Mouse (Mus musculus) spleen, embryonic (tissue): ENCODE data around the gene Supt6.

Experiments used
- CTCF ChIA-PET: fragments of 350-600 bp; sonication (Branson Sonifier 250); formaldehyde crosslinking; loops from one replicate; lab custom pipeline; 2022; lab: Charles Lee

Gene Supt6

GRCm38 (mm10) chr11:78168541-78169468, 77.0 kb downstream of the Supt6 start:
- CTCF ChIA-PET, result interaction anchor here (0.6 kb wide), 1 partner anchor 95 kb away, joined by 3 read pairs; no protein-coding TSS in a partner anchor

- CTCF ChIA-PET, result interaction anchor here (0.9 kb wide), 1 partner anchor 9 kb away, joined by 3 read pairs; no protein-coding TSS in a partner anchor
Observed at GRCm38 (mm10) chr11:78167257-78167959, 78.4 kb downstream of the Supt6 start.

GRCm38 (mm10) chr11:78166640-78167039, 79.1 kb downstream of the Supt6 start:
- CTCF ChIA-PET, result no interaction called here

- CTCF ChIA-PET, result no interaction called here
Observed at GRCm38 (mm10) chr11:78166161-78166560, 79.6 kb downstream of the Supt6 start.

- CTCF ChIA-PET, result no interaction called here
Observed at GRCm38 (mm10) chr11:78165761-78166109, 80.1 kb downstream of the Supt6 start.

GRCm38 (mm10) chr11:78164924-78165760, 80.6 kb downstream of the Supt6 start, which contains the start of gene Traf4:
Gene Traf4, minus strand, starts transcription at chr11:78165589.
- CTCF ChIA-PET, result interaction anchor here (0.7 kb wide), 1 partner anchor 140 kb away, joined by 3 read pairs; no protein-coding TSS in a partner anchor

- CTCF ChIA-PET, result interaction anchor here (0.7 kb wide), 1 partner anchor 139 kb away, joined by 3 read pairs; no protein-coding TSS in a partner anchor
Observed at GRCm38 (mm10) chr11:78164604-78164923, 81.2 kb downstream of the Supt6 start.

GRCm38 (mm10) chr11:78163681-78164603, 81.8 kb downstream of the Supt6 start:
- CTCF ChIA-PET, result interaction anchor here (0.7 kb wide), 1 partner anchor 138 kb away, joined by 3 read pairs; no protein-coding TSS in a partner anchor

- CTCF ChIA-PET, result interaction anchor here (1.0 kb wide), 1 partner anchor 9 kb away, joined by 3 read pairs; no protein-coding TSS in a partner anchor
Observed at GRCm38 (mm10) chr11:78163045-78163444, 82.7 kb downstream of the Supt6 start.

GRCm38 (mm10) chr11:78162504-78162903, 83.3 kb downstream of the Supt6 start:
- CTCF ChIA-PET, result interaction anchor here (1.0 kb wide), 2 partner anchors 9 to 15 kb away, joined by 3 read pairs; no protein-coding TSS in a partner anchor

- CTCF ChIA-PET, result interaction anchor here (1.0 kb wide), 2 partner anchors 10 to 15 kb away, joined by 3 read pairs; no protein-coding TSS in a partner anchor
Observed at GRCm38 (mm10) chr11:78161968-78162367, 83.8 kb downstream of the Supt6 start.

- CTCF ChIA-PET, result no interaction called here
Observed at GRCm38 (mm10) chr11:78161169-78161568, 84.6 kb downstream of the Supt6 start.

GRCm38 (mm10) chr11:78160675-78161074, 85.1 kb downstream of the Supt6 start:
- CTCF ChIA-PET, result interaction anchor here (1.0 kb wide), 1 partner anchor 11 kb away, joined by 3 read pairs; no protein-coding TSS in a partner anchor

- CTCF ChIA-PET, result interaction anchor here (1.0 kb wide), 1 partner anchor 11 kb away, joined by 3 read pairs; no protein-coding TSS in a partner anchor
Observed at GRCm38 (mm10) chr11:78160171-78160570, 85.6 kb downstream of the Supt6 start.

- CTCF ChIA-PET, result interaction anchor here (1.3 to 2.5 kb wide), 2 partner anchors 12 to 18 kb away, joined by 3 to 8 read pairs; no protein-coding TSS in a partner anchor
Observed at GRCm38 (mm10) chr11:78159557-78159956, 86.2 kb downstream of the Supt6 start.

- CTCF ChIA-PET, result interaction anchor here (1.3 to 2.5 kb wide), 2 partner anchors 12 to 19 kb away, joined by 3 to 8 read pairs; no protein-coding TSS in a partner anchor
Observed at GRCm38 (mm10) chr11:78159096-78159495, 86.7 kb downstream of the Supt6 start.
